Mouse (Mus musculus) spleen, adult 2 months (tissue): ENCODE results near the gene Ip6k2.

ENCODE experiments used
- CTCF ChIP-seq: fragments of 200-500 bp; IDR thresholded peaks from 2 replicates; pipeline ENCODE4 v1.5.1; 2011; ENCODE audit warnings: mild to moderate bottlenecking, inconsistent platforms; ENCODE audit not compliant: insufficient read depth, insufficient read length, insufficient replicate concordance; ENCODE audit errors: extremely low read depth
- POLR2A ChIP-seq: fragments of 200-500 bp; IDR thresholded peaks from 2 replicates; pipeline ENCODE4 v1.6.1; 2011; ENCODE audit warnings: low read depth, low read length, inconsistent platforms

DNA sequence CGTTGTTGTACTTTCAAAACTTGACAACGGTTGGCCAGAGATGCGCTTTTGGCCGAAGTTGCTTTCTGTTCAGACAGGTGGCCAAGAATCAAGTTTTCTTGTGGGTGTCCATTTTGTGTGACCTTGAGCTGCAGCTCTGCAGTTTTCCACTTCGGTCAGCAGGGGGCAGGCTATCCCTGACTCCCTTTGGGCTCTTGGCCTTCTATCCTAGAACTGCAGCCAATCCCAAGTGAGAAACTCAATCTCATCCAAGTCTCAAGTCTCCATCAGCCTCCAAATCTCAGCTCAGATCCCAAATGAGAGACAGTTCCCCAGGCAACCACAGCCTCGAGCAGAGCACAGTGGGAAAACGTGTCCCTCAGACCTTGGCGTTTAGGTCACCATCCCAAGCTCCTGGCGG is 30.3 kb upstream of the Ip6k2 start:
- TF ChIP-seq POLR2A (no peak), CTCF (peak; percentile 57; the same call in 1 of the 2 replicates)
